Comparison of ENCODE assay signal across 10 mouse cellular contexts in the genomic region with DNA sequence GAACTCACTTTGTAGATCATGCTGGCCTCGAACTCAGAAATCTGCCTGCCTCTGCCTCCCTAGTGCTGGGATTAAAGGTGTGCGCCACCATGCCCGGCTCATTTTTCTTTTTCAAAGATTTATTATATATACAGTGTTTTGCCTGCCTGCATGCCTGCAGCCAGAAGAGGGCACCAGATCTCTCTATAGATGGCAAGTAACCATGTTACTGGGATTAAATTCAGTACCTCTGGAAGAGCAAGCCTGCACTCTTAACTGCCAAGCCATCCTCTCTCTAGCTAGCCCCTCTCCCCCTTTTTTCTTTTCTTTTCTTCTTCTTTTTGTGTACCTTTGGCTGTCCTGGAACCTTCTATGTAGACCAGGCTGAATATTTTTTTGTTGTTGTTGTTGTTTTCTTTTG. TPM values are rescaled to one million over a fixed set of nuclear protein-coding genes. Genes with fewer than 3 reads are reported as not detected.
A peak's percentile ranks its signal among the peaks of the same experiment; 100 is the strongest.
DNase-seq lines count a peak whose midpoint lies in the region; ATAC-seq lines count a peak whose summit lies in the region.
"Had no signal": no experiment of that assay in that cellular context is flagged by ENCODE, and none has a peak within 500 bp of the region (broad histone marks: within the 10 kb centered on the region; RNA-seq: fewer than 3 reads in every experiment).

No protein-coding gene starts in this region.

- no peak overlapping the region for H3K9ac ChIP-seq in midbrain, embryonic 14.5 days (replicated peaks; ENCODE audit: low read length)
- no peak overlapping the region for H3K9ac ChIP-seq in midbrain, embryonic 13.5 days (replicated peaks)
- H3K9ac ChIP-seq: heart, embryonic 13.5 days had no signal

- no peaks in the 10 kb centered on the region for H3K4me1 ChIP-seq in midbrain, embryonic 14.5 days (ENCODE audit: control insufficient read depth, insufficient read depth, low read length)
- peaks cover 5% of the 10 kb centered on the region for H3K4me1 ChIP-seq in midbrain, embryonic 13.5 days (replicated peaks)

- H3K27me3 ChIP-seq in midbrain, embryonic 14.5 days (ENCODE audit: control insufficient read depth, insufficient read depth, low read length): no peaks in the 10 kb centered on the region
- no peaks in the 10 kb centered on the region for H3K27me3 ChIP-seq in midbrain, embryonic 13.5 days
- H3K27me3 ChIP-seq: heart, embryonic 13.5 days had no signal

- WGBS in midbrain, embryonic 14.5 days: 81% methylated on average over 3 of the region's 3 CpGs
- WGBS in midbrain, embryonic 13.5 days: 83% methylated on average over 3 of the region's 3 CpGs

- H3K4me3 ChIP-seq in midbrain, embryonic 14.5 days (replicated peaks; ENCODE audit: low read depth, low read length): no peak overlapping the region
- no peak overlapping the region for H3K4me3 ChIP-seq in midbrain, embryonic 13.5 days (replicated peaks)
- H3K4me3 ChIP-seq: heart, embryonic 13.5 days had no signal

- no peaks in the 10 kb centered on the region for H3K9me3 ChIP-seq in midbrain, embryonic 14.5 days (ENCODE audit: control insufficient read depth, low read length)
- no peaks in the 10 kb centered on the region for H3K9me3 ChIP-seq in midbrain, embryonic 13.5 days
- H3K9me3 ChIP-seq: heart, embryonic 13.5 days had no signal

- H3K36me3 ChIP-seq in midbrain, embryonic 14.5 days (ENCODE audit: control insufficient read depth, insufficient read depth, low read length): peaks cover 34% of the 10 kb centered on the region
- peaks cover 30% of the 10 kb centered on the region for H3K36me3 ChIP-seq in midbrain, embryonic 13.5 days

- H3K4me2 ChIP-seq in midbrain, embryonic 14.5 days (ENCODE audit: low read length): no peak overlapping the region
- H3K4me2 ChIP-seq in midbrain, embryonic 13.5 days (replicated peaks): no peak overlapping the region
- H3K4me2 ChIP-seq: heart, embryonic 13.5 days had no signal

- no peak for ATAC-seq in midbrain, embryonic 14.5 days (ENCODE audit: low FRiP score, low TSS enrichment)
- no peak; the same call in 1 of the 2 replicates for ATAC-seq in midbrain, embryonic 13.5 days
- peak; percentile 69 for ATAC-seq in inflammation-experienced regulatory T-cells, adult 6 months

- peak; percentile 55 for DNase-seq in adrenal gland, adult 2 months
- no peak for DNase-seq in adrenal gland, postnatal 4 days (ENCODE audit: low spot score in 2 of 2)
- DNase-seq in midbrain, embryonic 14.5 days: peak; percentile 60
- DNase-seq in cerebellum, adult 9-11 months: peak; percentile 58
- DNase-seq in lung, postnatal 14 days: peak; percentile 62
- peak; percentile 67 for DNase-seq in thymus, postnatal 0 days (ENCODE audit: low spot score)

- H3K27ac ChIP-seq in midbrain, embryonic 14.5 days (replicated peaks; ENCODE audit: low read depth, low read length): no peak overlapping the region
- H3K27ac ChIP-seq in midbrain, embryonic 13.5 days: no peak overlapping the region
- H3K27ac ChIP-seq: heart, embryonic 13.5 days; macrophage had no signal

RNA-seq across cellular contexts. Expression of a gene that starts 14.7 kb away (rescaled TPM):
- total RNA-seq in adrenal gland, adult 2 months (2021): 10 to 100 TPM; 72.3 to 88.2 TPM
- polyA plus RNA-seq in adrenal gland, adult 2 months (2012; rRNA removed): 47.1 and 62.0 TPM in 2 replicates
- total RNA-seq in adrenal gland, postnatal 4 days (2021): 10 to 100 TPM; 86.1 to 94.8 TPM
- 162 and 179 TPM in 2 replicates for polyA plus RNA-seq in midbrain, embryonic 14.5 days (2014; fragmentation: Nextera tagmentation; extraction: Ambion mirVana)
- 172 and 183 TPM in 2 replicates for polyA plus RNA-seq in midbrain, embryonic 13.5 days (2015; fragmentation: Nextera tagmentation; extraction: Ambion mirVana)
- 10 to 100 TPM; 24.2 to 32.7 (median 26.9) TPM for polyA plus RNA-seq in inflammation-experienced regulatory T-cells, adult 6 months (2017; shearing (Covaris generic))
- 62.3 and 71.5 TPM in 2 replicates for polyA plus RNA-seq in thymus, postnatal 0 days (2015; fragmentation: Nextera tagmentation; extraction: Ambion mirVana)

RNA-seq across cellular contexts. Expression of a gene that starts 38.0 kb away (rescaled TPM):
- 10 to 100 TPM; 26.5 to 36.1 TPM for total RNA-seq in adrenal gland, adult 2 months (2021)
- 58.5 and 67.4 TPM in 2 replicates for polyA plus RNA-seq in adrenal gland, adult 2 months (2012; rRNA removed)
- 10 to 100 TPM; 27.2 to 28.4 TPM for total RNA-seq in adrenal gland, postnatal 4 days (2021)
- 19.4 and 20.5 TPM in 2 replicates for polyA plus RNA-seq in midbrain, embryonic 14.5 days (2014; fragmentation: Nextera tagmentation; extraction: Ambion mirVana)
- 28.7 and 28.8 TPM in 2 replicates for polyA plus RNA-seq in midbrain, embryonic 13.5 days (2015; fragmentation: Nextera tagmentation; extraction: Ambion mirVana)
- 10 to 100 TPM; 12.4 to 26.5 (median 18.1) TPM for polyA plus RNA-seq in inflammation-experienced regulatory T-cells, adult 6 months (2017; shearing (Covaris generic))
- polyA plus RNA-seq in thymus, postnatal 0 days (2015; fragmentation: Nextera tagmentation; extraction: Ambion mirVana): 26.8 and 27.2 TPM in 2 replicates

RNA-seq across cellular contexts. Expression of a gene that starts 38.2 kb away (rescaled TPM):
- total RNA-seq in adrenal gland, adult 2 months (2021): 10 to 100 TPM; 55.2 to 62.3 TPM
- 60.1 and 62.2 TPM in 2 replicates for polyA plus RNA-seq in adrenal gland, adult 2 months (2012; rRNA removed)
- total RNA-seq in adrenal gland, postnatal 4 days (2021): 10 to 100 TPM; 55.6 to 57.3 TPM
- 68.8 and 86.9 TPM in 2 replicates for polyA plus RNA-seq in midbrain, embryonic 14.5 days (2014; fragmentation: Nextera tagmentation; extraction: Ambion mirVana)
- polyA plus RNA-seq in midbrain, embryonic 13.5 days (2015; fragmentation: Nextera tagmentation; extraction: Ambion mirVana): 52.8 and 58.6 TPM in 2 replicates
- polyA plus RNA-seq in inflammation-experienced regulatory T-cells, adult 6 months (2017; shearing (Covaris generic)): 1 to 10 TPM; 3.0 to 5.6 (median 3.4) TPM
- 28.8 and 30.9 TPM in 2 replicates for polyA plus RNA-seq in thymus, postnatal 0 days (2015; fragmentation: Nextera tagmentation; extraction: Ambion mirVana)

Comparison
In these comparisons a context has a peak if more than half of its experiments do, and no peak if none do; other contexts are left out.
1. DNase-seq: peak in adrenal gland, adult 2 months (single experiment), midbrain, embryonic 14.5 days (single experiment), cerebellum, adult 9-11 months (single experiment), lung, postnatal 14 days (single experiment) and thymus, postnatal 0 days (single experiment); none in adrenal gland, postnatal 4 days (0 of 2).